Mouse (Mus musculus) lung, adult 2 months (tissue): ENCODE measurements around the gene Eif2b1. TPM values are rescaled to one million over a fixed set of nuclear protein-coding genes. Genes with fewer than 3 reads are reported as not detected.

Experiments
- DNase-seq: peaks from one replicate; pipeline ENCODE4 v3.0.0; 2022
- H3K4me1 ChIP-seq: fragments of 200-500 bp; 2 replicates; pipeline ENCODE4 v1.6.1; 2011; ENCODE audit warnings: low read length; ENCODE audit not compliant: control insufficient read depth, insufficient read depth
- H3K4me3 ChIP-seq: fragments of 200-500 bp; replicated peaks from 2 replicates; pipeline ENCODE3; 2011; ENCODE audit warnings: low read depth, mild to moderate bottlenecking, control low read depth, low read length; ENCODE audit errors: extremely low read depth
- CTCF ChIP-seq: fragments of 200-500 bp; IDR thresholded peaks from 2 replicates; pipeline ENCODE4 v1.5.1; 2011; ENCODE audit warnings: mild to moderate bottlenecking, low read length, control low read depth; ENCODE audit not compliant: insufficient read depth
- POLR2A ChIP-seq: fragments of 200-500 bp; IDR thresholded peaks from 2 replicates; pipeline ENCODE4 v1.6.1; 2011; ENCODE audit warnings: low read depth, mild to moderate bottlenecking, control low read depth, low read length, borderline replicate concordance; ENCODE audit errors: extremely low read depth
- WGBS: fragments of 180-500 bp; shearing (Covaris S2); methylation state at CpG from one replicate; pipeline ENCODE4 v1.1.7; 2018; 5-methylcytosine and 5-hydroxymethylcytosine counted together
- polyA plus RNA-seq: library from polyadenylated mRNA; depleted of rRNA; stranded (reverse); fragments of >200 nt; gene quantifications from 2 replicates; pipeline ENCODE4 v1.2.3, GENCODE M21; 2012; rRNA removed

The Eif2b1 gene
- polyA plus RNA-seq, 1 experiment, result 18.4 TPM

- TF ChIP-seq CTCF (no peak), POLR2A (0 out of 2 replicates have a peak, but pooled peaks have one; percentile 25)
- peak within 1 kb of the TSS; percentile 91 for H3K4me3 ChIP-seq
- under 1% methylated on average over 95 of the region's 96 CpGs for WGBS
These were observed 48.0 kb downstream of the Eif2b1 start, which contains the start of gene Rilpl1 for GRCm38 (mm10) chr5:124530655-124531582. Gene Rilpl1, minus strand, starts transcription at chr5:124531391.

GRCm38 (mm10) chr5:124529697-124530096 is 49.2 kb downstream of the Eif2b1 start:
- no peak for DNase-seq
- Histone ChIP-seq H3K4me1 (peaks cover 7% of the 10 kb centered on the region), H3K4me3 (peak overlapping the region; percentile 12)
- 29% methylated on average over 8 of the region's 8 CpGs for WGBS
- TF ChIP-seq POLR2A (no peak), CTCF (no peak)

More at GRCm38 (mm10) chr5:124530655-124531582, 48.0 kb downstream of the Eif2b1 start, which contains the start of gene Rilpl1:
- peak; percentile 82 for DNase-seq
- peaks cover 7% of the 10 kb centered on the region for H3K4me1 ChIP-seq

DNA sequence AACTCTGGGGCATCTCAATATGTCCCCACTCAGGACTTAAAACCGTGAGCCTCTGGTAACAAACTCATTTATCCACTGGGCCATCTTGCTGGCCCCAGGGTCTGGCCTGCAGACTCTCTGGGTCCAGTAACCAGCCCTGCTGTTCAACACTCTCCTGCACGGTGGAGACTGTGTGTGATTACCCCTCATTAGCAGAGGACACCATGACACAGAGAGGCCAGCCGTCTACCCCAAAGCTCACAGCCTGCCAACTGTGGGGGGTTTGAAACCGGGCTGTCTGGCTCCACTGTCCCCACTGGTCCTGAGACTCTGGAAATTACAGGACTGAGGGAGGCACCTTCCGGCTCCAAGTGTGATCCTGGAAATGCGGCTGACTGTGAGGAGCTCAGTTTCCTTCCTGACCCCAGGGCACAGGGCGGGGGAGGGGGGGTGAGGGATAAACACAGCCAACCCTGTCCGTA is 49.7 kb downstream of the Eif2b1 start:
- Histone ChIP-seq H3K4me3 (peak overlapping the region; percentile 12), H3K4me1 (peaks cover 7% of the 10 kb centered on the region)
- 16% methylated on average over 8 of the region's 8 CpGs for WGBS
- peak; percentile 45 for DNase-seq
- peak; percentile 31; the same call in 1 of the 2 replicates for TF ChIP-seq POLR2A
- no peak for TF ChIP-seq CTCF

DNA sequence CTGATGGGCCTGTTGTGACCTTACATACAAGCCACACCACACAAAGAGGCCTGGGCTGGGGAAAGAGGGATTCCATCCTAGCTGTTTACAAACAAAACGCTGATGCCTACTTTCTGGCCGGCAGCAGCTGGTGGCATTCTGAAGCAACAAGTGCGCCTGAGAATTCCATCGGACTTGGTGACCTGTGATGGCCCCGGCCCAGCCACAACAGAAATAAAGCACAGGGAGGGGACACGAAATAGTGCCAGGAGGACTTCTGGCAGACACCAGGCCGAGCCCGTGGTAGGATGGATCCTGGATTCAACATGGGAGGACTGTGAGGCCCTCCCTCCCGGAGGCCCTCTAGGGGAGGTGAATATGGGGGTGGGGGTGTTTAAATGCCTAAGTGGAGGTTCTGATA is 50.1 kb downstream of the Eif2b1 start:
- Histone ChIP-seq H3K4me3 (peak overlapping the region; percentile 28), H3K4me1 (peaks cover 7% of the 10 kb centered on the region)
- TF ChIP-seq POLR2A, result no peak
- TF ChIP-seq CTCF, result no peak
- 22% methylated on average over 9 of the region's 9 CpGs for WGBS
- peak; percentile 34 for DNase-seq

DNA sequence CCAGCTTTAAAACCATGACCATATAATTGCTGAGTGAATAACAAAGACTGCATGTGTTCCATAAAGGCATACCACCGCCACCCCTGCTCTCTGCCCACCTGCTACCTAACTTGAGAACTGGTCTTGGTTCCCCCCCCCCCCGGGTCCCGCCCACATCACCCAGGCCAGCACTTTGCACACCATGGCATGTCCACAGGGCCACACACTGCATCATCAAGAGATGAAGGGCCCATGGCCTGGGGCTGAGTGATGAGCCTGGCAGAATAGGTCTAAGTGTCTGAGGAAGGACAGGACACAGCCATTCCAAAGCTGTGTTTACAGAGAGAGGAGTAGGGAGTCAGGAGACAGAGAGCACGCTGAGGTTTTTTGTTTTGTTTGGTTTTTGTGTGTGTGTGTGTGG is 50.6 kb downstream of the Eif2b1 start:
- H3K4me1 ChIP-seq, result peaks cover 7% of the 10 kb centered on the region
- H3K4me3 ChIP-seq, result no peak overlapping the region
- WGBS, result 64% methylated on average over 4 of the region's 4 CpGs
- TF ChIP-seq POLR2A, result no peak
- no peak for DNase-seq

- TF ChIP-seq CTCF, result no peak
- no peak for TF ChIP-seq POLR2A
- no peak overlapping the region for H3K4me3 ChIP-seq
- DNase-seq, result no peak
- H3K4me1 ChIP-seq, result no peaks in the 10 kb centered on the region; the same call in 1 of the 2 replicates
- WGBS, result 82% methylated on average over 5 of the region's 5 CpGs
These were observed 54.0 kb downstream of the Eif2b1 start for GRCm38 (mm10) chr5:124524943-124525342.

GRCm38 (mm10) chr5:124523032-124523431 is 55.9 kb downstream of the Eif2b1 start:
- 96% methylated on average over 8 of the region's 8 CpGs for WGBS
- Histone ChIP-seq H3K4me3 (no peak overlapping the region), H3K4me1 (no peaks in the 10 kb centered on the region)
- TF ChIP-seq CTCF (peak; percentile 37; the same call in 1 of the 2 replicates), POLR2A (no peak)
- DNase-seq, result no peak

- TF ChIP-seq POLR2A (no peak), CTCF (no peak)
- Histone ChIP-seq H3K4me1 (no peaks in the 10 kb centered on the region), H3K4me3 (no peak overlapping the region)
- DNase-seq, result no peak
- WGBS, result 75% methylated on average over 4 of the region's 4 CpGs
These were observed 57.3 kb downstream of the Eif2b1 start for GRCm38 (mm10) chr5:124521588-124521987.

Other genes starting within 250 kb of the Eif2b1 start
- 79.4 and 86.2 TPM in 2 replicates for gene Cdk2ap1, start 216.0 kb downstream of the Eif2b1 start, polyA plus RNA-seq
- 15.5 and 19.2 TPM in 2 replicates for gene Sbno1, start 153.1 kb downstream of the Eif2b1 start, polyA plus RNA-seq
- 31.7 and 36.5 TPM in 2 replicates for gene Kmt5a, start 139.2 kb downstream of the Eif2b1 start, polyA plus RNA-seq
- 19.6 and 20.6 TPM in 2 replicates for gene Rilpl2, start 100.8 kb downstream of the Eif2b1 start, polyA plus RNA-seq
- 3.0 and 4.8 TPM in 2 replicates for gene Snrnp35, start 96.0 kb downstream of the Eif2b1 start, polyA plus RNA-seq
- 24.4 and 26.0 TPM in 2 replicates for gene Rilpl1, start 47.7 kb downstream of the Eif2b1 start, polyA plus RNA-seq
- 112 and 149 TPM in 2 replicates for gene Tmed2, start 38.4 kb downstream of the Eif2b1 start, polyA plus RNA-seq
- 11.0 and 12.9 TPM in 2 replicates for gene Ddx55, start 26.3 kb downstream of the Eif2b1 start, polyA plus RNA-seq
- 20.1 and 30.4 TPM in 2 replicates for gene Gtf2h3, start within 50 bp of the Eif2b1 start, polyA plus RNA-seq
- gene Atp6v0a2, start 49.4 kb upstream of the Eif2b1 start, polyA plus RNA-seq, result 39.2 and 45.3 TPM in 2 replicates
- gene Dnah10, start 146.0 kb upstream of the Eif2b1 start, polyA plus RNA-seq, result 4.6 and 6.5 TPM in 2 replicates